Mouse (Mus musculus): ENCODE results near the gene Lmnb2. TPM values are rescaled to one million over a fixed set of nuclear protein-coding genes. Genes with fewer than 3 reads are reported as not detected.

Gene Lmnb2
- polyA plus RNA-seq, 1 experiment from 2014 or later, result 21.6 TPM

DNA sequence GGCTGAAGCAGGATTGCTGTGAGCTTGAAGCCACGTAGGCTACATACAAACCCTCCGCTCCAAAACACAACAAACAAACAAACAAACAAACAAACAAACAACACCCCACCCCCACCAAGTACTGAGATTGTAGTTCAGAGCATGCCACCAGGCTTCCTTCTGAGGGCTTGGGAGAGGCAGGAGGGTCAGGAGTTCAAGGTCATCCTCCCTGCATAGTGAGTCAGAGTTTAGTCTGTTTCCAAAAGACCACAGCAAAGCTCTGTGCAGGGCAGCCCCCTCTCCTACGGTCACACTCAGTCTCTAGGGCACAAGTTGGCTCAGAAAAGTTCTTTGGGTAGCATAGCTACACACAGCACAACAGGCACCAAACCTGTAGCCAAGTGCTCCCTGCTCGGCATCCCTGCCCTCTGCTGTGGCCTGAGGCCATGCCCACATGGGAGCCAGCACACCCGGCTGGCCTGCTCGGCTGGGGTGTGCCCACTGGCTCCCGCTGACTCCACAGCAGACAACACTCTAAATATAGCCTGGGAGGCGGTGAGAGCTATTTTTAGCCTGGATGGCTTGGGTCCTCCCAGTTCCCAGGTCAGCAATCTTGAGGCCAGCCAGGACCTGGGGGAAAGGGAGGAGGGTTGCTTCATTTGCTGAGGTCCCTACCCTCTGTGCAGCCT, 22.4 kb upstream of the Lmnb2 start:
- H3K4me3 ChIP-seq (ENCODE audit: low read depth, low read length), result no peak overlapping the region
- peaks cover 54% of the 10 kb centered on the region for H3K4me1 ChIP-seq (ENCODE audit: control insufficient read depth, insufficient read depth, low read length)
- H3K27ac ChIP-seq (replicated peaks; ENCODE audit: low read depth, low read length), result peak overlapping the region; percentile 83
- 0 out of 2 replicates have a peak, but pooled peaks have one; percentile 3 for ATAC-seq (ENCODE audit: low read depth)
- 32% methylated on average over 8 of the region's 8 CpGs for WGBS
- peak overlapping the region; percentile 57 for H3K9ac ChIP-seq (ENCODE audit: low read depth, low read length)
- peak; percentile 82 for DNase-seq (ENCODE audit: low spot score)
- no peaks in the 10 kb centered on the region for H3K36me3 ChIP-seq (ENCODE audit: control insufficient read depth, insufficient read depth, low read length)
- no peaks in the 10 kb centered on the region for H3K27me3 ChIP-seq (replicated peaks; ENCODE audit: control insufficient read depth, insufficient read depth, low read length)
- peak overlapping the region; percentile 79 for H3K4me2 ChIP-seq (ENCODE audit: low read depth, low read length)
- no peaks in the 10 kb centered on the region for H3K9me3 ChIP-seq (ENCODE audit: control insufficient read depth, low read length)

DNA sequence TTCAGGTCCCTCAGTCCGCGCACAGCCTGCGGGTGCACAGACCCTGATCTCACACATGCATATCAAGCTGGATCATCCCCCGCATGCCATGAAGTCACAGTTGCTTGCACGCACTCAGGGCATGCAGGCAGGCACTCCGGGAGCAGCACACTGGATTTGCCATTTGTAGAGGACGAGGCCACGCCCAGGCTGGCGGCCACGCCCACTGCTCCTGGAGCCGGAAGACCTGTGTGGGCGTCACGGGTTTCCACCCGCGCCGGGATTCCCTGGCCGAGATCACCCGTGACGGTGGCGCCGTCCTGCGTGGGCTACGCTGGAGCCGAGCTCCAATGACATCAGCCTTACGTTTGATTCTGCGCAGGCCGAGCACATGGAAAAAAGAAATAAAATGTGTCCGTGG, 21.6 kb upstream of the Lmnb2 start:
- H3K36me3 ChIP-seq (ENCODE audit: control insufficient read depth, insufficient read depth, low read length), result no peaks in the 10 kb centered on the region
- peaks cover 60% of the 10 kb centered on the region for H3K4me1 ChIP-seq (ENCODE audit: control insufficient read depth, insufficient read depth, low read length)
- peak overlapping the region; percentile 83 for H3K27ac ChIP-seq (replicated peaks; ENCODE audit: low read depth, low read length)
- ATAC-seq (ENCODE audit: low read depth) (peak; percentile 27), DNase-seq (ENCODE audit: low spot score) (peak; percentile 93)
- H3K4me2 ChIP-seq (ENCODE audit: low read depth, low read length), result peak overlapping the region; percentile 79
- H3K27me3 ChIP-seq (replicated peaks; ENCODE audit: control insufficient read depth, insufficient read depth, low read length), result no peaks in the 10 kb centered on the region
- 3% methylated on average over 28 of the region's 28 CpGs for WGBS
- H3K9ac ChIP-seq (ENCODE audit: low read depth, low read length), result peak overlapping the region; percentile 57
- no peaks in the 10 kb centered on the region for H3K9me3 ChIP-seq (ENCODE audit: control insufficient read depth, low read length)
- peak overlapping the region; percentile 37 for H3K4me3 ChIP-seq (ENCODE audit: low read depth, low read length)

DNA sequence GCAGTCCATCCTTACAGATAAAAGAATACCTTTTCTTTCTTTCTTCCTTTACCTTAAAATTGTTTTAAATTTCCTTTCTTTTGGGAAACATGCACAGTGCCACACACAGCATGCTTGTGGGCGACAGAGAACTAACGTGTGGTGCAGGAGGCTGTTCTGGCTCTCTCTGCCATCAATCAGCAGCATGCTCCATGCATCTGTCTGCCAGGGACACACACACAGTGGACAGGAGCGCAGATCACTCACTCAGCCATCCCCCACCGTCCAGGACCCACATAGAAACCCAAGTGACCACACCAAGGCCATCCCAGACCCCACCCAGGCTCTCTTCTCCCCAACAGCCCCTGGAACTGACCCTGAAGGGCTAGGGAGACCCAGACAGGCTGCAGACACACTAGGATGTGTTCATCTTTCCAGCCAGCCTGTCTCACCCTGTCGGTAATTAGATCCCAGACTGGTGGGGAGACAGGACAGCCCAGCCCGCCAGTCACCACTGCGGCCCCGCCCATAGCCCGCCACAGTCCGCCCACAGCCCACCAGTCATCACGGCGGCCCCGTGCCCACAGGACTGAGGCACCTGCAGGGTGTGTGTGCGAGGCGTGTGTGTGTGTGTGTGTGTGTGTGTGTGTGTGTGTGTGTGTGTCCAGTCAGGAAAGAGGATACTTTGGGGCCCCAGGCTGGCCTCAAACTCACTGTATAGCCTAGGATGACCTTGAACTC, 20.9 kb upstream of the Lmnb2 start:
- peak; percentile 64 for ATAC-seq (ENCODE audit: low read depth)
- H3K27ac ChIP-seq (replicated peaks; ENCODE audit: low read depth, low read length), result peak overlapping the region; percentile 83
- peak overlapping the region; percentile 79 for H3K4me2 ChIP-seq (ENCODE audit: low read depth, low read length)
- WGBS, result 15% methylated on average over 8 of the region's 15 CpGs
- H3K4me3 ChIP-seq (ENCODE audit: low read depth, low read length), result peak overlapping the region; percentile 37
- no peaks in the 10 kb centered on the region for H3K9me3 ChIP-seq (ENCODE audit: control insufficient read depth, low read length)
- no peaks in the 10 kb centered on the region; the same call in 1 of the 2 replicates for H3K27me3 ChIP-seq (replicated peaks; ENCODE audit: control insufficient read depth, insufficient read depth, low read length)
- peak; percentile 83 for DNase-seq (ENCODE audit: low spot score)
- no peaks in the 10 kb centered on the region for H3K36me3 ChIP-seq (ENCODE audit: control insufficient read depth, insufficient read depth, low read length)
- peaks cover 65% of the 10 kb centered on the region for H3K4me1 ChIP-seq (ENCODE audit: control insufficient read depth, insufficient read depth, low read length)
- peak overlapping the region; percentile 37; the same call in 1 of the 2 replicates for H3K9ac ChIP-seq (ENCODE audit: low read depth, low read length)

DNA sequence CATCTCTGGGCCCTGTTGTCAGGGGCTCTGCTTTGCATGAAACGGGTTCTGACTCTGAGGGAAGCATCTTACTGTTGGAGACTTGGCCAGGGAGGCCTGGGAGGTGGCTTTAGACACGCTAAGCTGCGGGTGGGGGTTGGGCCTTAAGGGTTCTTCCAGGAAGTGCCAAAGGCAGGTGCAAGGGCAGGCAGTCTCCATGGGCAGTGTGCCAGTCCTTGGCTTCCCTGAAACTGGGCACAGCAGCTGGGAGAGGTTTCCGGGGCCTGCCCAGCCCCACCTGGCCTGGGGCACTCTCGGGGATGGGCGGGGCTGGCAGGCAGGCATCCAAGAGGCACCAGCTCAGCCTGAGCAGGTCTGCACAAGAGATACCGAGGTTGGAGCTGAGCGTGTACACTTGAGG, 19.6 kb upstream of the Lmnb2 start:
- Histone ChIP-seq H3K4me3 (ENCODE audit: low read depth, low read length) (no peak overlapping the region), H3K27me3 (replicated peaks; ENCODE audit: control insufficient read depth, insufficient read depth, low read length) (peaks cover 4% of the 10 kb centered on the region; the same call in 1 of the 2 replicates), H3K4me1 (ENCODE audit: control insufficient read depth, insufficient read depth, low read length) (peaks cover 79% of the 10 kb centered on the region), H3K9ac (ENCODE audit: low read depth, low read length) (0 out of 2 replicates have a peak overlapping the region, but pooled peaks have one; percentile 0), H3K9me3 (ENCODE audit: control insufficient read depth, low read length) (no peaks in the 10 kb centered on the region), H3K36me3 (ENCODE audit: control insufficient read depth, insufficient read depth, low read length) (no peaks in the 10 kb centered on the region), H3K4me2 (ENCODE audit: low read depth, low read length) (peak overlapping the region; percentile 31), H3K27ac (replicated peaks; ENCODE audit: low read depth, low read length) (peak overlapping the region; percentile 83)
- 14% methylated on average over 6 of the region's 8 CpGs for WGBS
- ATAC-seq (ENCODE audit: low read depth), result peak; percentile 31; the same call in 1 of the 2 replicates
- DNase-seq (ENCODE audit: low spot score), result peak; percentile 87

DNA sequence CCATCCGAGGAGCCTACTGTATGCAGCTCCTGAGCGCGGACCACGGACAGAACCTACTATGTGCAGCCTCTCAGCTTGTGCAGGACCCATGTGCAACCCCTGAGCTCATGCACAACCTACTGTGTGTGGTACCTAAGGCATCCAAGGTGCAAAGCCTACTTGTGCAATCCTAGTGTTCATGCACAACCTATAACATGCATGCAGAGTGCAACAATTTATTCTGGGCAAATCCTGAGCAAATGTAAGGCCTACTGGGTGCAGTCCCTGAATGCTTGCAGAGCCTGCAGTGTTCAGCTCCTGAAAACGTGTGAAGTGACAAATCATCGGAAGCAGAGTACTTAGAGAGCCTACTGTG, 18.7 kb upstream of the Lmnb2 start:
- Histone ChIP-seq H3K36me3 (ENCODE audit: control insufficient read depth, insufficient read depth, low read length) (no peaks in the 10 kb centered on the region), H3K9me3 (ENCODE audit: control insufficient read depth, low read length) (no peaks in the 10 kb centered on the region), H3K27ac (replicated peaks; ENCODE audit: low read depth, low read length) (peak overlapping the region; percentile 83), H3K27me3 (replicated peaks; ENCODE audit: control insufficient read depth, insufficient read depth, low read length) (peaks cover 13% of the 10 kb centered on the region), H3K9ac (ENCODE audit: low read depth, low read length) (peak overlapping the region; percentile 52; the same call in 1 of the 2 replicates), H3K4me2 (ENCODE audit: low read depth, low read length) (peak overlapping the region; percentile 76), H3K4me1 (ENCODE audit: control insufficient read depth, insufficient read depth, low read length) (peaks cover 87% of the 10 kb centered on the region), H3K4me3 (ENCODE audit: low read depth, low read length) (peak overlapping the region; percentile 38)
- DNase-seq (ENCODE audit: low spot score) (no peak), ATAC-seq (ENCODE audit: low read depth) (no peak)
- WGBS, result 6% methylated on average over 6 of the region's 6 CpGs

DNA sequence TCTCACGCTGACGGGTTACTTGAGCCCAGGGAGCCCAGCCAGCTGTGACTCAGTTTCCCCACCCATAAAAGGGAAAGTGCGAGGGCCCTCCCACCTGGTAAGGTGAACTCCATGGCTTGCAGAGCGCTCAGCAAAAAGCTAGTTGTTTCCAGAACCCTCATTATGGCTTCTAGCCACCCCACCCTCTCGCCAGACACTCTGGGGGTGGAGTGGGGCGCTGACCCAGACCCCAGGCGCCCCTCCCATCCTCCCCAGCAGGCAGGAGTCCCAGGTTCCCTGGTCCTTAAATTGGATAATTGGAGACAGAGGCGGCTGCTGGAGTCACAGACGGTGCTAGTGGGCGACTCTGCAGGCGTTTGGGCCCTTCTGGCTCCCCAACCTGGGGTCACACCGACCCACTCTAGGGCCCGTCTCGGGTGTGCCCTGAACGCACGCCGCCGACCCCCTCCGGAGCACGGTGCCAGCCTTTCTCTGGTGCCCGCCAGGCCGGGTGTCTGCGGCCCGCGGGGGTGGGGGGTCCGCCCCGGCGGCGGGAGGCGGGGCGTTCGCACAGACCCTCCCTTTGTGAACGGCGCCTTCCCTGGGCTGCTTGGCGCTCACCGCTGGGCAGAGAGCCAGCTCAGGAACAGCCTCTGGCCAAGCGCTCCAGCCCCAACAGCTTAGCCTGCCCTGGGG, 18.2 kb upstream of the Lmnb2 start:
- 2% methylated on average over 22 of the region's 37 CpGs for WGBS
- H3K4me3 ChIP-seq (ENCODE audit: low read depth, low read length), result peak overlapping the region; percentile 38

DNA sequence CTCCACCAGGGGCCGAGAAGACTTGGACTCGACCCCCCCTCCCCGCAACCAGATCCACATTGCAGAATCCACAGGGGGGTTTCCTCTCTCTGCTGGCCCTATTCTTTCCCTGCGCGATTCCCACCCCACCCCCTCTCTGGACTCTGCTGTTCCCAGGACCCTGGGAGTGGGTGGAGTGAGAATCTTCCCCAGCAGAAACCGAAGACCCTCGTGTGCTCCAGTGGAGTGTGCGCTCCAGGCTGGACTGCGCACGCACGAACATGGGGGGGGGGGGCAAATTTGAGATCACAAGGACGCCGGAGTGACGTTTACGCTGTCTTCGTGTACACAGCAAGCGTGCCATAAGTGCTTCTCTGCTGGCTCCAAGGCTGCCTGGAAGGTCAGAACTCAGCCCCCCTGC, 17.7 kb upstream of the Lmnb2 start:
- H3K27ac ChIP-seq (replicated peaks; ENCODE audit: low read depth, low read length), result peak overlapping the region; percentile 83
- H3K4me3 ChIP-seq (ENCODE audit: low read depth, low read length), result peak overlapping the region; percentile 38
- peak overlapping the region; percentile 52 for H3K9ac ChIP-seq (ENCODE audit: low read depth, low read length)
- peaks cover 15% of the 10 kb centered on the region for H3K27me3 ChIP-seq (replicated peaks; ENCODE audit: control insufficient read depth, insufficient read depth, low read length)
- no peaks in the 10 kb centered on the region for H3K36me3 ChIP-seq (ENCODE audit: control insufficient read depth, insufficient read depth, low read length)
- H3K4me1 ChIP-seq (ENCODE audit: control insufficient read depth, insufficient read depth, low read length), result peaks cover 92% of the 10 kb centered on the region
- 1% methylated on average over 12 of the region's 17 CpGs for WGBS
- peak; percentile 20; the same call in 1 of the 2 replicates for ATAC-seq (ENCODE audit: low read depth)
- no peaks in the 10 kb centered on the region for H3K9me3 ChIP-seq (ENCODE audit: control insufficient read depth, low read length)
- peak overlapping the region; percentile 76 for H3K4me2 ChIP-seq (ENCODE audit: low read depth, low read length)
- DNase-seq (ENCODE audit: low spot score), result peak; percentile 68

More for the DNA sequence above, 18.2 kb upstream of the Lmnb2 start:
- ATAC-seq (ENCODE audit: low read depth), result peak; percentile 28
- DNase-seq (ENCODE audit: low spot score), result peak; percentile 90
- Histone ChIP-seq H3K9me3 (ENCODE audit: control insufficient read depth, low read length) (no peaks in the 10 kb centered on the region), H3K27me3 (replicated peaks; ENCODE audit: control insufficient read depth, insufficient read depth, low read length) (peaks cover 15% of the 10 kb centered on the region), H3K9ac (ENCODE audit: low read depth, low read length) (peak overlapping the region; percentile 52), H3K27ac (replicated peaks; ENCODE audit: low read depth, low read length) (peak overlapping the region; percentile 83), H3K4me2 (ENCODE audit: low read depth, low read length) (peak overlapping the region; percentile 76), H3K4me1 (ENCODE audit: control insufficient read depth, insufficient read depth, low read length) (peaks cover 92% of the 10 kb centered on the region), H3K36me3 (ENCODE audit: control insufficient read depth, insufficient read depth, low read length) (no peaks in the 10 kb centered on the region)

DNA sequence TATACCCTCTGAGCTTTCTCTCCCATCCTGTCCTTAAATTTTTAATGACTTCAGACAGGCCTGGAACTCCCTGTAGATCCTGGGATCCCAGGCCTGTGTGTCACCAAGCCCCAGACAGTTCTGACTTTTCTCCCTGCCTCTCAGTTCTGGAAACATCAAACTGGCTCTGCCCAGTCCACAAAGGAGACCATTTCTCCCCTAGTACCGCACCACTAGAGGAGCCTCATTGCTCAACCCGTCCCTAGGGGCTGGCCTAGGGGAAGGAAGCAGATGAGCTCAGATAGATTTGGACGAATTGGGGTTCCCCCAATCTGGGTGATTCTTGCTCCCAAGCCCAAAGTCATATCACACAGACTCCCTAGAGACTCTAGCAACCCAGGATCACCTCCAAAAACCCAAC, 17.2 kb upstream of the Lmnb2 start:
- H3K9me3 ChIP-seq (ENCODE audit: control insufficient read depth, low read length), result no peaks in the 10 kb centered on the region
- H3K4me3 ChIP-seq (ENCODE audit: low read depth, low read length), result no peak overlapping the region
- H3K9ac ChIP-seq (ENCODE audit: low read depth, low read length), result 0 out of 2 replicates have a peak overlapping the region, but pooled peaks have one; percentile 16
- 22% methylated on average over 3 of the region's 3 CpGs for WGBS
- H3K27ac ChIP-seq (replicated peaks; ENCODE audit: low read depth, low read length), result peak overlapping the region; percentile 83
- peaks cover 88% of the 10 kb centered on the region for H3K4me1 ChIP-seq (ENCODE audit: control insufficient read depth, insufficient read depth, low read length)
- H3K27me3 ChIP-seq (replicated peaks; ENCODE audit: control insufficient read depth, insufficient read depth, low read length), result peaks cover 15% of the 10 kb centered on the region
- DNase-seq (ENCODE audit: low spot score), result peak; percentile 38
- no peaks in the 10 kb centered on the region for H3K36me3 ChIP-seq (ENCODE audit: control insufficient read depth, insufficient read depth, low read length)
- ATAC-seq (ENCODE audit: low read depth), result no peak
- peak overlapping the region; percentile 76 for H3K4me2 ChIP-seq (ENCODE audit: low read depth, low read length)
